Mouse (Mus musculus) intestine, embryonic 14.5 days (tissue): ENCODE results near the gene Ms4a13. TPM values are rescaled to one million over a fixed set of nuclear protein-coding genes. Genes with fewer than 3 reads are reported as not detected.

Source experiments
- polyA plus RNA-seq: library from polyadenylated mRNA; unstranded; fragments of >200 nt; fragmentation: Nextera tagmentation; extraction: Ambion mirVana; gene quantifications from 2 replicates; pipeline ENCODE4 v1.2.1, GENCODE M21; 2014

Ms4a13 gene
- polyA plus RNA-seq, 1 experiment from 2014 or later: not detected

Other genes with a start within 250 kb of the Ms4a13 start
- gene Ccdc86, start 247.5 kb downstream of the Ms4a13 start, polyA plus RNA-seq: 29.7 and 32.4 TPM in 2 replicates
- gene Ms4a10, start 222.1 kb downstream of the Ms4a13 start, polyA plus RNA-seq: 7.9 TPM in 2 replicates
- gene Ms4a15, start 203.5 kb downstream of the Ms4a13 start, polyA plus RNA-seq: 0.24 and 0.34 TPM in 2 replicates
- gene Ms4a18, start 178.7 kb downstream of the Ms4a13 start, polyA plus RNA-seq: 15.4 and 20.8 TPM in 2 replicates
- gene Ms4a8a, start 115.6 kb downstream of the Ms4a13 start, polyA plus RNA-seq: 4.6 and 8.3 TPM in 2 replicates
- not detected in 2 replicates for gene 1700017D01Rik, start 65.9 kb downstream of the Ms4a13 start, polyA plus RNA-seq
- not detected in 2 replicates for gene 1700025F22Rik, start 31.4 kb downstream of the Ms4a13 start, polyA plus RNA-seq
- 0.16 TPM in 1 of 2 replicates, not detected in the other for gene Ms4a12, start 35.7 kb upstream of the Ms4a13 start, polyA plus RNA-seq
- gene Ms4a1, start 69.5 kb upstream of the Ms4a13 start, polyA plus RNA-seq: not detected in 2 replicates
- gene Ms4a5, start 87.1 kb upstream of the Ms4a13 start, polyA plus RNA-seq: not detected in 2 replicates
- gene Ms4a14, start 117.7 kb upstream of the Ms4a13 start, polyA plus RNA-seq: 0.09 and 0.16 TPM in 2 replicates
- gene Ms4a7, start 139.4 kb upstream of the Ms4a13 start, polyA plus RNA-seq: 2.6 and 3.5 TPM in 2 replicates
- 3.5 and 3.7 TPM in 2 replicates for gene Ms4a4a, start 178.8 kb upstream of the Ms4a13 start, polyA plus RNA-seq
- gene Ms4a4c, start 208.0 kb upstream of the Ms4a13 start, polyA plus RNA-seq: 1.3 and 1.8 TPM in 2 replicates
- gene Ms4a4b, start 246.8 kb upstream of the Ms4a13 start, polyA plus RNA-seq: 0.08 TPM in 2 replicates